Mouse (Mus musculus): ENCODE measurements around the gene Iqcf3. TPM values are rescaled to one million over a fixed set of nuclear protein-coding genes. Genes with fewer than 3 reads are reported as not detected.

The Iqcf3 gene
- polyA plus RNA-seq, 1 experiment from 2014 or later, result not detected

- Histone ChIP-seq H3K27ac (no peak overlapping the region), H3K9me3 (no peaks in the 10 kb centered on the region), H3K4me2 (no peak overlapping the region), H3K36me3 (peaks cover 18% of the 10 kb centered on the region), H3K27me3 (no peaks in the 10 kb centered on the region), H3K4me1 (replicated peaks) (peaks cover 40% of the 10 kb centered on the region), H3K9ac (no peak overlapping the region), H3K4me3 (no peak overlapping the region)
- WGBS, result 83% methylated on average over 7 of the region's 7 CpGs
- ATAC-seq (ENCODE audit: low FRiP score), result no peak
Measured at GRCm38 (mm10) chr9:106467746-106468145, 93.7 kb downstream of the Iqcf3 start.

GRCm38 (mm10) chr9:106466721-106467120 is 94.7 kb downstream of the Iqcf3 start:
- 89% methylated on average over 6 of the region's 6 CpGs for WGBS

GRCm38 (mm10) chr9:106465571-106466200 is 95.7 kb downstream of the Iqcf3 start, which contains the start of gene Gpr62:
TSS of gene Gpr62 (minus strand) at chr9:106465938.
- Histone ChIP-seq H3K4me1 (replicated peaks) (peaks cover 30% of the 10 kb centered on the region), H3K4me3 (peak within 1 kb of the TSS; percentile 51), H3K27ac (peak within 1 kb of the TSS; percentile 88), H3K4me2 (peak within 1 kb of the TSS; percentile 89), H3K9me3 (no peaks in the 10 kb centered on the region), H3K9ac (peak within 1 kb of the TSS; percentile 82), H3K27me3 (no peaks in the 10 kb centered on the region), H3K36me3 (peaks cover 38% of the 10 kb centered on the region)
- WGBS, result 25% methylated on average over 26 of the region's 26 CpGs
- ATAC-seq (ENCODE audit: low FRiP score), result peak; percentile 50

More at GRCm38 (mm10) chr9:106466721-106467120, 94.7 kb downstream of the Iqcf3 start:
- Histone ChIP-seq H3K9me3 (no peaks in the 10 kb centered on the region), H3K27ac (no peak overlapping the region), H3K4me1 (replicated peaks) (peaks cover 33% of the 10 kb centered on the region), H3K9ac (no peak overlapping the region), H3K4me3 (no peak overlapping the region), H3K4me2 (no peak overlapping the region), H3K27me3 (no peaks in the 10 kb centered on the region), H3K36me3 (peaks cover 28% of the 10 kb centered on the region)
- ATAC-seq (ENCODE audit: low FRiP score), result no peak

GRCm38 (mm10) chr9:106464751-106465541 is 96.5 kb downstream of the Iqcf3 start:
- ATAC-seq (ENCODE audit: low FRiP score), result peak; percentile 80
- H3K4me1 ChIP-seq (replicated peaks), result peaks cover 37% of the 10 kb centered on the region
- no peaks in the 10 kb centered on the region for H3K9me3 ChIP-seq
- H3K27ac ChIP-seq, result peak overlapping the region; percentile 88
- peak overlapping the region; percentile 82 for H3K9ac ChIP-seq
- peak overlapping the region; percentile 89 for H3K4me2 ChIP-seq
- H3K36me3 ChIP-seq, result peaks cover 45% of the 10 kb centered on the region
- peak overlapping the region; percentile 51 for H3K4me3 ChIP-seq
- H3K27me3 ChIP-seq, result no peaks in the 10 kb centered on the region
- WGBS, result 2% methylated on average over 88 of the region's 99 CpGs

- H3K27me3 ChIP-seq, result no peaks in the 10 kb centered on the region
Measured at GRCm38 (mm10) chr9:106463122-106464063, 98.0 kb downstream of the Iqcf3 start.

GRCm38 (mm10) chr9:106462430-106462800 is 99.0 kb downstream of the Iqcf3 start:
- H3K4me3 ChIP-seq, result no peak overlapping the region
- no peaks in the 10 kb centered on the region for H3K9me3 ChIP-seq
- H3K36me3 ChIP-seq, result peaks cover 53% of the 10 kb centered on the region
- no peak for ATAC-seq (ENCODE audit: low FRiP score)
- WGBS, result 95% methylated on average over 12 of the region's 12 CpGs
- H3K4me1 ChIP-seq (replicated peaks), result peaks cover 63% of the 10 kb centered on the region
- no peak overlapping the region for H3K9ac ChIP-seq
- H3K4me2 ChIP-seq, result no peak overlapping the region
- no peaks in the 10 kb centered on the region for H3K27me3 ChIP-seq
- no peak overlapping the region for H3K27ac ChIP-seq

More at GRCm38 (mm10) chr9:106463122-106464063, 98.0 kb downstream of the Iqcf3 start:
- Histone ChIP-seq H3K36me3 (peaks cover 47% of the 10 kb centered on the region), H3K9ac (no peak overlapping the region), H3K9me3 (no peaks in the 10 kb centered on the region), H3K4me2 (no peak overlapping the region), H3K4me3 (no peak overlapping the region), H3K4me1 (replicated peaks) (peaks cover 53% of the 10 kb centered on the region), H3K27ac (no peak overlapping the region)
- WGBS, result 77% methylated on average over 21 of the region's 21 CpGs
- ATAC-seq (ENCODE audit: low FRiP score), result no peak

- 84% methylated on average over 16 of the region's 16 CpGs for WGBS
- no peak overlapping the region for H3K9ac ChIP-seq
- H3K4me2 ChIP-seq, result no peak overlapping the region
- no peak overlapping the region for H3K4me3 ChIP-seq
- no peaks in the 10 kb centered on the region for H3K9me3 ChIP-seq
- H3K36me3 ChIP-seq, result peaks cover 55% of the 10 kb centered on the region
- ATAC-seq (ENCODE audit: low FRiP score), result no peak
- no peak overlapping the region for H3K27ac ChIP-seq
- no peaks in the 10 kb centered on the region for H3K27me3 ChIP-seq
- peaks cover 69% of the 10 kb centered on the region for H3K4me1 ChIP-seq (replicated peaks)
Measured at GRCm38 (mm10) chr9:106461641-106462429, 99.6 kb downstream of the Iqcf3 start.

- 94% methylated on average over 9 of the region's 9 CpGs for WGBS
- peaks cover 74% of the 10 kb centered on the region for H3K4me1 ChIP-seq (replicated peaks)
- H3K36me3 ChIP-seq, result peaks cover 55% of the 10 kb centered on the region
- H3K4me3 ChIP-seq, result no peak overlapping the region
- no peak overlapping the region for H3K27ac ChIP-seq
- no peaks in the 10 kb centered on the region for H3K9me3 ChIP-seq
- no peak overlapping the region for H3K9ac ChIP-seq
- no peak for ATAC-seq (ENCODE audit: low FRiP score)
- no peaks in the 10 kb centered on the region for H3K27me3 ChIP-seq
- H3K4me2 ChIP-seq, result no peak overlapping the region
Measured at GRCm38 (mm10) chr9:106461026-106461415, 100.4 kb downstream of the Iqcf3 start.

GRCm38 (mm10) chr9:106460401-106461025 is 100.9 kb downstream of the Iqcf3 start:
- Histone ChIP-seq H3K9ac (peak overlapping the region; percentile 46; the same call in 1 of the 2 replicates), H3K9me3 (no peaks in the 10 kb centered on the region), H3K36me3 (peaks cover 55% of the 10 kb centered on the region), H3K27ac (no peak overlapping the region), H3K4me3 (no peak overlapping the region), H3K4me1 (replicated peaks) (peaks cover 74% of the 10 kb centered on the region), H3K4me2 (no peak overlapping the region), H3K27me3 (no peaks in the 10 kb centered on the region)
- 76% methylated on average over 18 of the region's 18 CpGs for WGBS
- no peak for ATAC-seq (ENCODE audit: low FRiP score)

GRCm38 (mm10) chr9:106459946-106460345 is 101.5 kb downstream of the Iqcf3 start:
- H3K27ac ChIP-seq, result no peak overlapping the region
- no peak overlapping the region for H3K4me2 ChIP-seq
- H3K36me3 ChIP-seq, result peaks cover 55% of the 10 kb centered on the region

GRCm38 (mm10) chr9:106457920-106458319 is 103.5 kb downstream of the Iqcf3 start:
- peak overlapping the region; percentile 97 for H3K27ac ChIP-seq
- H3K4me2 ChIP-seq, result peak overlapping the region; percentile 100
- H3K4me3 ChIP-seq, result peak overlapping the region; percentile 79
- peaks cover 37% of the 10 kb centered on the region for H3K36me3 ChIP-seq
- peaks cover 69% of the 10 kb centered on the region for H3K4me1 ChIP-seq (replicated peaks)
- 41% methylated on average over 5 of the region's 5 CpGs for whole genome bisulfite sequencing
- H3K9me3 ChIP-seq, result no peaks in the 10 kb centered on the region
- H3K27me3 ChIP-seq, result no peaks in the 10 kb centered on the region
- H3K9ac ChIP-seq, result peak overlapping the region; percentile 94
- ATAC-seq (ENCODE audit: low FRiP score), result no peak

More at GRCm38 (mm10) chr9:106459946-106460345, 101.5 kb downstream of the Iqcf3 start:
- ATAC-seq (ENCODE audit: low FRiP score), result no peak
- Histone ChIP-seq H3K4me1 (replicated peaks) (peaks cover 74% of the 10 kb centered on the region), H3K4me3 (no peak overlapping the region), H3K27me3 (no peaks in the 10 kb centered on the region), H3K9me3 (no peaks in the 10 kb centered on the region), H3K9ac (peak overlapping the region; percentile 46)
- WGBS, result 81% methylated on average over 15 of the region's 15 CpGs

All from hindbrain, embryonic 13.5 days (tissue).